Mouse (Mus musculus) urinary bladder, postnatal 0 days (tissue): ENCODE measurements around the gene Ddc. TPM values are rescaled to one million over a fixed set of nuclear protein-coding genes. Genes with fewer than 3 reads are reported as not detected.

Source experiments
- polyA plus RNA-seq: library from polyadenylated mRNA; unstranded; fragments of >200 nt; fragmentation: Nextera tagmentation; extraction: Ambion mirVana; gene quantifications from 2 replicates; pipeline ENCODE4 v1.2.1, GENCODE M21; 2015

Ddc gene
- polyA plus RNA-seq = 7.3 and 9.5 TPM in 2 replicates

GRCm38 (mm10) chr11:11897645-11898357 is at the start of gene Ddc:
TSS of gene Ddc (minus strand) at chr11:11898144.

GRCm38 (mm10) chr11:11808820-11809403 is 89.0 kb downstream of the Ddc start, which contains the start of gene Fignl1:
TSS of gene Fignl1 (minus strand) at chr11:11808962.

Other genes with a start within 250 kb of the Ddc start
- gene Ikzf1, start 213.1 kb downstream of the Ddc start, polyA plus RNA-seq = 0.82 and 2.0 TPM in 2 replicates
- 12.1 and 16.2 TPM in 2 replicates for gene Fignl1, start 89.2 kb downstream of the Ddc start, polyA plus RNA-seq
- gene Grb10, start 140.5 kb upstream of the Ddc start, polyA plus RNA-seq = 110 and 130 TPM in 2 replicates